Mouse (Mus musculus): ENCODE results near the gene Cpm. TPM values are rescaled to one million over a fixed set of nuclear protein-coding genes. Genes with fewer than 3 reads are reported as not detected.
"Not testable (repeated sequence)": the region's sequence is repeated elsewhere in the genome, so short reads cannot be mapped to it uniquely, and the experiment has no call there.

Gene Cpm
- polyA plus RNA-seq, 2 experiments from 2014 or later = 26.0 to 26.2 TPM

DNA sequence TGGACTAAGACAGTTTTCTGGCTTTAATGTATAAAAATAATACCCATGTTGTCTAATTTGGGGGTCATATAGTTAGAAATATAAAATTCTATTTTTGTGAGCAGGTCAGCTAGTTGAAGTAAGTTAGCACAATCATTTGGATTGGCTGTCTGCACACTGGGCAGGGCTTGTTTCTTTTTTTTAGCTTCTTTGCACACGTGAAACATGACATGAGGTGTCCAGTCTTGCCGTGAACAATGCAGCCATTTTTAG, 60.7 kb downstream of the Cpm start:
- ATAC-seq = no peak

DNA sequence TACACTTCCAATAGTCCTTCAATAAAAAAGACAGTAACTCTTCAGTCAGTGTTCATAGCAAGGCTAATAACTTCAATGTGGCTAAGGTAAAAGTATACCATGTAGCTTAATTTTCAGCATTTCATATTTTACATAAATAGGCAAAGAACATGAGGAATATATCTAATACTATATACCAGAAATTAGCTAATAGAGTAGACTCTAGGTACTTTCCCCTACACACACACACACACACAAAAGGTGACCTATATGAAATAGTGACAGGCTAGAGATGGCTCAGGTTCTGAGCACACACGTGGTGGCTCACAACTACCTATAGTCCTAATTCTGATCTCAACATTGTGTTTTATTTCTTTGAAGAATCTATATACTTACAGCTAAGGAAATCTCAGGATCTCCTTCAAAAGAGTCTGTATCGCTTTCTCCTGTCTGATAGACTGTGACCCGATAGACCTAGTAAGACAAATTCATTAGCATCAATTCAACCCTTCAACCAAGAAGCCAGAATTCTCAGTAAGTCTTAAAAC, 61.5 kb downstream of the Cpm start:
- ATAC-seq = no peak

DNA sequence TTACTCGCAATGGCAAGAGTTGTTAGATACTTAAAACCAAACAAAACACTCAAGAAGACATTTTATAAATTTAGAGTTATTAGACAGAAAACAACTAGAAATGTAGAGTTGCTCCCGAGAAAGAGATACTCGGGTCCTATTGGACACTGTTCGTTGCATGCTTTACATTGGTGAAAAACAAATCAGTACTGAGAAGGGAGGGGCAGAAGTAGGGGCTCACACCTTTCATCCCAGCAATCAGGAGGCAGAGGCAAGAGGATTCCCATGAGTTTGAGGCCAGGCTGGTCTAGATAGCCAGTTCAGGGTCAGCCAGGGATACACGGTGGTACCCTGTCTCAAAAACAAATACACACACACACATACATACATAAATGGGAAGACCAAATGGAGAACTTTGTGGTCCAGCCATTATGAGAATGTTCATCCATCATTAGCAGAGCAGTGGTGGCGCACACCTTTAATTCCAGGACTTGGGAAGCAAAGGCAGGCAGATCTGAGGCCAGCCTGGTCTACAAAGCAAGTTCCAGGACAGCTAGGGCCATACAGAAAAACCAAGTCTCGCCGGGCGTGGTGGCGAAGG, 62.2 kb downstream of the Cpm start:
- no peak for ATAC-seq

DNA sequence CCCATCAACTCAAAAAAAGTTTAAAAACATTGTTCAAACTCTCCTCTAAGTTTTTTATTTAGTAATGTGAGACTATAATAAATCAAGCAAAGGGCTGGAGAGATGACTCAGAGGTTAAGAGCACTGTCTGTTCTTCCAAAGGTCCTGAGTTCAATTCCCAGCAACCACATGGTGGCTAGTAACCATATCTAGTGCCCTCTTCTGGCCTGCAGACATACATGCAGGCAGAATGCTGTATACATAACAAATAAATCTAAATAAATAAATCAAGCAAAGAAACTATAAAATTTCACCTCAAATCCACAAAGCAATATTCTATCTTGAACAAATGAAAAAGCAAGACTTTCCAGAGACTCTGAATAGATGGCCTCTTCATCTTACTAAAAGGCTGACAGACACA, 62.9 kb downstream of the Cpm start:
- ATAC-seq = no peak

DNA sequence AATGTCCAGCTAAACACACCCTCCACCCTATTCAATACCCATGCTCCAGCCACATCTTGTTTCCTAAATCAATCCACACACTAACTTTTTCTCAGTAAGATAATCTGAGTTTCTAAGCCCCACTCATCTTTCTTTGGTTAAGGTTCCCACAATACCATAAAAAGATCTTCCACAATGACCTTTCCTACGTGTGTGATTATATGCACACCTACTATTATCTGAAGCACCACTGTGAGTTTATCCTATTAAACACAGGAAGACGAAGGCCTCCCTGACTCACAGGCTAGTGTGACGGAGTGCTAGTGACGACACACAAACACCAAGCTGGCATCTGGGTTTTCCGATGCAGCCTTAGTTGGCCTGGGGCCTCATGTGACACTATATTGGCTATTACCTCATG, 63.7 kb downstream of the Cpm start:
- ATAC-seq = no peak

DNA sequence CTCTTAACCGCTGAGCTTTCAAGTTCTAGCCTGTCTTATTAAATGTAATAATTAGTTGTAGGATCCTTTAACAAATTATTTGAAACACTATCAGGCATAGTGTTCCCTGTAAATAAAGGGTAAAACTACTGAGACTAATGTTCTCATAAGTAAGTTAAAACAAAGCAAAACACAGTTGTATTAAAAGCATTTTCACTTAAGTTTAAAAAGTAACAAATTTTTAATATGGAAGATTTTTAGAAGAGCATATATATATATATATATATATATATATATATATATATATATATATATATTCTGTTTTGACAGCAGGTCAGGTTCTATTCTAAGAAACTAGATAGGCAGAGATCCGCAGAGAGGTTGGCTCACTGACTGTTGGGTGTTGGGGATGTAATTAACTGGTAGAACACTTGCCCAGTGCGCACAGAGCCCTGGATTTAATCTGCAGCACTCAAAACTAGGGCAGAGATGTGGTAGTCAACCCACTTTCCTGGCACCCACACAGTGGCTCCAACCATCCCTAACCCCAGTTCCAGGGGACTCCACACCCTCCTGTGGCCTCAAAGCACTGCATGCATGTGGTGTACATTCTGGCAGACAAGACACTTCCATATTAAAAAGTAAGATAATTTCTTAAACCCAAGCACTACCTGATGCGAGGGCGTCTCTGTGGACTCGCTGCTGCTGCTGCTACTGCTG, 65.1 kb downstream of the Cpm start:
- no peak for ATAC-seq

DNA sequence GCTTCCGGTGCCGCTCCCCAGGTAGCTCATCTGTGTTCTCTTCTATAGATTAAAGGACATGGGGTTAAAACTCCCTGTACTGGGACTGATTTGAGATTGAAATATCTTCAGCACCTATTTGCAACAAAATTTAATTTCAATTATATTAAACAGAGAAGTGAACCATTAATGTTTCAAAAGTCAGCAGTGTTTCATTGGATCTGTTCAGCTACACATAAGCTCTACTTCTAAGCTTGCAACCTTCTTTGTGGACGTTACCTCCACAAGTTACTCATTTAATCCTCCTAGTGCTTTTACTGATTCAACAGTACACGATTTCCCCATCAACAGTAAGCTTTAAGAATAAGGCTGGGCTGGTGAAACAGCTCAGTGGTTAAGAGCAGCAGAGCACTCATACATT, 65.7 kb downstream of the Cpm start:
- ATAC-seq = no peak

DNA sequence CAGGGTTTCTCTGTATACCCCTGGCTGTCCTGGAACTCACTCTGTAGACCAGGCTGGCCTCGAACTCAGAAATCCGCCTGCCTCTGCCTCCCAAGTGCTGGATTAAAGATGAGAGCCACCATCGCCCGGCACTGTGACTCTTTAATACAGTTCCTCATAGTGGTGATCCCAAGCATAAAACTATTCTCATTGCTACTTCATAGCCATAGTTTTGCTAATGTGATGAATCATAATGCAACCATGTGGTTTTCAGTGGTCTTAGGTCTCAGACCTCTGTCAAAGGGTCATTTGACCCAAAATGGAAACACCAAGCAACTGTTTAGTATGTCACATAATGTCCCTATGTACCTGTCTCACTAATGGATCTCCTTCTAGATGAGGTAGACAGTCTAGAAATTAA, 66.3 kb downstream of the Cpm start:
- ATAC-seq = no peak

DNA sequence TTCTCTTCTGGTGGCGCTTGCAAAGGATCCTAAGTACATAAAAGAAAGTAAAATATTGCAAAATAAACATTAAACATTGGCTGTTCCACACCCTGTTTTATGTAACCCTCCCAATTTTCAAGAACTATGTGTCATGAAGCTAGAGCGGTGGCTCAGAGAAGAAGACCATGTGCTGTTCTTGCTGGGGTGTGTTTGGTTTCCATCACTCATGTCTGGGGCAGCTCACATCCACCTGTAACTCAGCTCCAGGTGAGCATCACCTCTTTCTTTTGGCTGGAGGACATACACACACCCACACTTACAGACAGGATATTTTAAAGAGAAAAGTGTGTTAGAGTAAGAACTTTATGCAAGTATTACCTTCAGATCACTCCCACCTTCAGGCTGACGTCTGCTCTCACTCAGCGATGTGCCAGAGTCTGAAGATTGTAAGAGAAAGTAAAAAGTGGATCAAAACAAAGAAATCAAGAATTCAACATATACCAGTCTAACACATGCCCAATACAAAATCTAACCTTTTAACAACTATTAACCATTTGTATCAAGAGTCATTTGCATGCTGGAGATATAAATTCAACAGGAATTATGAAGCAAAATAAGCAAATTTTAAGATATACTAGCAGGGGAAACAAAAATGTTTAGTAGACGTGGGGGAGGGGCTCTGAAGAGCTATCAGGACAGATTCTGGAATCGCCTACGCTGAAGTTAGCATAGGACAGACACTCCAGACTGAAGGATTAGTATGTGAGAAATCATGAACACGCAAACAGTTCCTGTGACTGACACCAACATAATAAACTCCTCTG, 66.9 kb downstream of the Cpm start:
- ATAC-seq = no peak

DNA sequence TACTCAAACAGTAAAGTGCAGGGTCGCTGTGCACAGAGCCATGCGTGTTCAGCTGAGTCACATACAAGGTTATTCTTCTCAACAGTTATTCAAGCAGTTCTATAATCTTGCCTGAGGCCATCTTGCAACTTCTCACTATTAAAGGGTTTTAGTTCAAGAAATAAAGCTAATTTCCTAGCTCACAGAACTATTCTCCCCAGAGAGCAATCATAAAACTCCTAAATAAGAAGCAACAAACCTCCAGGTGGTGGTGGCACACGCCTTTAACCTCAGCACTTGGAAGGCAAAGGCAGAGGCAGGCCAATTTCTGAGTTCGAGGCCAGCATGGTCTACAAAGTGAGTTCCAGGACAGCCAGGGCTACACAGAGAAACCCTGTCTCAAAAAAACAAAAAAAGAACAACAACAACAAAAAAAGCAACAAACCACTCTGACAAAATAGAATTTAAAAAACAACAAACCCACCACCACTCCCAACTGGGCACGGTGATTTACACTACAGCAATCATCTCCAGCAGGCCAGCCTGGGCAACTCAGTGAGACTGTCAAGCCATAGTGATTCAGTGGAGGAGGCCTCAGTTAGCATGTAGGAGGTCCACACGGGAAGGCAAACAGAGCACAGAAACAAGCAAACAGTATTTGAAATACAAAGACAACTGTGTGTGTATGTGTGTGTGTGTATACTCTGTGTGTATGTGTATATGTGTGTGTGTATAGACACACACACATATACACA, 67.7 kb downstream of the Cpm start:
- no peak for ATAC-seq

DNA sequence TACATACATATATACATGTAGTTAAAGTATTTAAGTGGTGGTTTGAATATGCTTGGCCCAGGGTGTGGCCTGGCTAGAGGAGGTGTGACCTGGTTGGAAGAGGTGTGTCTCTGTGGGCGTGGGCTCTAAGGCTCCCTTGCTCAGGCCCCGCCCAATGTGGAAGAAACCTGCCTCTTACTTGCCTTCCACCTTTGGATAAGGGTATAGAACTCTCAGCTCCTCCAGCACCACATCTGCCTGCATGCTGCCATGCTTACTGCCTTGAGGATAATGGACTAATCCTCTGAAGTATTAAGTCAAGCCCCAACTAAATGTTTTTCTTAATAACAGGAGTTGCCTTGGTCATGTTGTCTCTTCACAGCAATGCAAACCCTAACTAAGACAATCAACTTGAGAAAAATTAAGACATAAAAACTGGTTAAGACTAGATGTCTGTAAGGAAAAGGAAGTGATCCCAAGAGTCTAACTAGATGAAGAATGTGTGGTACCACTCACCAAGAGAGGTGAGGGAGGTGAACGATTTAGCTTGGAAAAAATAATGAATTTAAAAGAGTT, 68.3 kb downstream of the Cpm start:
- ATAC-seq = no peak

DNA sequence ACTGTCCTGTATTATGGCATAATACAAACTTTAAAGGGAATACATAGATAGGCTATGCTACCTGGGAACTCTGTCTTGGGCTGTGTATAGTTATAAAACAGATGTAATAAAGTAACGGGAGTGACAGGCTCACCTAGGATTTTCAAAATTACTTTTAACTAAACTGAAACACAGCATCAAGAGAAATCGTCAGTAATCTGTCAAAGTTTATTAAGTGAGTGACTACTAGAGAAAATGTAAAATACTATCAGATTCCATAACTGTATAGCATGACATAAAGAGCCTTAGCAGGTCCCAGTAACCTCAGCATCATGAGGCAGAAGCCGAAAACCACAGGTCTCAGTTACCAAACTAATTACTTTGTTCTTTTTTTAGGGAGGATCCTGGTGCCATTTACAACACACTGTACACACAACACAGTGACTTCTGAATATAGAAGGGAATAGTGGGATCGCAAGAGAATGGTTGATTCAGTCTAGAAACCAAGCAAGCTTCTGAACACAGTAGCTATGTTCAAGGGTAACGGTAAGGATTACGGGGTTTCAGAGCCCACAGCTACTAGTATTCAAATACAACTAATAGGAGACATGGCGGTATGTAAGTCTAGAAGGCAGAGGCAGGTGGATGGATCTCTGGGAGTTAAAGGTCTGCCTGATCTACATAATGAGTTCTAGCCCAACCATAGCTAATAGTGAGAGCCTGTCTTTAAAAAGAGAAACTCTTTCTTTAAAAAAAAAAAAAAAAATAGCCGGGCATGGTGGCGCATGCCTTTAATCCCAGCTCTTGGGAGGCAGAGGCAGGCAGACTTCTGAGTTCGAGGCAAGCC, 69.2 kb downstream of the Cpm start:
- ATAC-seq = no peak

DNA sequence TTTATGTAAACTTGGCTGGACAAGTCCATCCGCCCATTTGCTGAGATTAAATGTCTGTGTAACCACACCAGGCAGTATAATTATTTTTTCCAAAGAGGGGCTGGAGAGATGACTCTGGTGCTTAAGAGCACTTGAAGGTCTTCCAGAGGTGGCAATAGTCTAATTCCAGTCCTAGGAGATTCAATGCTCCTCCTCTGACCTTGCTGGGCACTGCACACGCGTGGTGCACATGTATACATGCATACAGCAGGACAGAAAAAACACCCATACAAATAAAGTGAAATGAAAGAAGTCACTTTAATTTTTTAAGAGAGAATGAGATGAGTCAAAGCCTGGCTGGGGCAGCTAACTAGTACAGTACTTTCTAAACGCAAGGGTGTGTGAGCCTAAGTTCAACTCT, 70.6 kb downstream of the Cpm start:
- no peak for ATAC-seq

DNA sequence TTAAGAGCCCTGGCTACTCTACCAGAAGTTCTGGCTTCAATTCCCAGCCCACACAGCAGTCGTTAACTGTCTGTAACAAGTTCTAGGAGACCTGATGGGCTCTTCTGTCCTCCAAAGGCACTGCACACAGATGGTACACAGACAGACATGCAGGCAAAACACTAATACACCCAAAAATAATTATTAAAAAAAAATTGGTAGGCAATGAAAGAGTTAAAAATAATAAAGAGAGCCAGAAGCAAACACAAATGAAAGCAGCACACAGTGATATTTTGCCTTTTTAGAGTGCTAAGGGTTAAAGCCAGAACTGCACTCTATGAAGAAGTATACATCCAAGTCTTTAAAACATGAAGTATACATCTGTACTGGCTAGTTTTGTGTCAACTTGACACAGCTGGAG, 71.2 kb downstream of the Cpm start:
- ATAC-seq = no peak

DNA sequence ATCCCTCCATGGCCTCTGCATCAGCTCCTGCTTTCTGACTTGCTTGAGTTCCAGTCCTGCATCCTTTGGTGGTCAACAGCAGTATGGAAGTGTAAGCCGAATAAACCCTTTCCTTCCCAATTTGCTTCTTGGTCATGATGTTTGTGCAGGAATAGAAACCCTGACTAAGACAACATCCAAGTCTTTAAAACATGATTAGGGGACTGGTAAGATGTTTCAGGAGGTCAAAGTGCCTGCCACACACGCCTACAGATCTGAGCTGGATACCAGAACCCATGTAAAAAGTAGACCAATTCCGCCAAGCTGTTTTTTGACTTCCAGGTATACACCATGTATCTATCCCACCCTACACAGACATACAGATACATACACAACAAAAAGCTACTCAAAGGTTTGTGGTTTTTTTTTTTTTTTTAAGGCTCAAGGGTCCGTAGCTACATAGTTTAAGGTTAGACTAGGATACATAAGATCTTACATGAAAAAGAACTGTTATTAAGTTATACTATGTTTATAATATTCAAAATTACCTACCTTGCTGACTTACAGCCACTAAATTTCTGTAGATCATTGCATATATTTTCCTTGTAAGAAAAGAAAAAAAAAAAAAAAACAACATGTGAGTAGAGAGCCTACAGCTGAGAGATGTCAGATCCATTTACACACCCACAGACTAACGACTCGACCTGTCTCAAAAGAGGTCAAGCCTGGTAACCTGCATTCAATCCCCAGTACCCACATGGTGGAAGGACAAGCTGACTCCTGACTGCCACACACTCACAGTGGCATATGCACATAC, 71.9 kb downstream of the Cpm start:
- no peak for ATAC-seq

DNA sequence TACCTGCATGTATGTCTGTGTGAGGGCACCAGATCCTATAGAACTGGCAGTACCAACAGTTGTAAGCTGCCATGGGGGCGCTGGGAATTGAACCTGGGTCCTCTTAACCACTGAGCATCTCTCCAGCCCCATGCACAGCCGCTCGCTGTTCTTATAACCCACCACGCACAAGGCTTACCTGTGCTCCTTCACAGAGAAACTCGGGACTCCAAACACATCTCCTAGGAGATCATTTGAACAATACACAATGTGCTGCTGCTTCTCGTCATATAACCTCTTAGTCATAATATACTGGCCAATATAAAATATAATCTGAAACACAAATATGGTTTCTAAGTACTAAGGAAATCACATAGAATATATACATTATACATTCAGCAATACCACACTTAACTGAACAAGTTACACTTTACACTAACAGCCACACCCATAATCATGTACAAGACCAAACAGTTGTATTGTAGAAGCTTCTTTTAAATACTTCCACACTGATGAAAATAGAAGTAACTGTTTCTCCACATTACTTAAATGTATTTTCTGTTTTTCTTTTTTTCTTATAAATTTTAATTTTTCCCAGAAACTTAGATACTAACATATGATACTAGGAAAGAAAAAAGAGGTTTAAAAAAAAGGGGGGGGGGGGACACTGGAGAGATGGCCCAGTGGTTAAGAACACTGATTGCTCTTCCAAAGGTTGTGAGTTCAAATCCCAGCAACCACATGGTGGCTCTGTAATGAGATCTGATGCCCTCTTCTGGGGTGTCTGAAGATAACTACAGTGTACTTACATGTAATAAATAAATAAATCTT, 72.9 kb downstream of the Cpm start:
- ATAC-seq = no peak

DNA sequence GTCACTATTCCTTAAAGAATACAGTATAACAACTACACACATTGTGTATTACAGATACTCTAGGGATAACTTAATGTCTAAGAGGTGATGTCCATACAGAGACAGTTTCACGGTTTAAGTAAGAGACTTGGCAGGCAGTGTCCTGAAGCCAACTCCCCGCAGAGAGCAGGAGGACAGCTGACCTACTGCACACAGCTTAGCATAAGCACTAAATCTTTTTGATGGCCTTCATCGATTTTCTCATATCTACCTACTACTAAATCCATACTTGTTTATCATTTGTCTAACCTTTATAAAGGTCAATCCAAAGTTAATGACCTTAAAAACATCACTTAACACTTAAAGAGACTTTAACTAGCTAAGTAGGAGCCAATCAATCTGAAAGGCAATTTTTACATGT, 74.2 kb downstream of the Cpm start:
- no peak for ATAC-seq

DNA sequence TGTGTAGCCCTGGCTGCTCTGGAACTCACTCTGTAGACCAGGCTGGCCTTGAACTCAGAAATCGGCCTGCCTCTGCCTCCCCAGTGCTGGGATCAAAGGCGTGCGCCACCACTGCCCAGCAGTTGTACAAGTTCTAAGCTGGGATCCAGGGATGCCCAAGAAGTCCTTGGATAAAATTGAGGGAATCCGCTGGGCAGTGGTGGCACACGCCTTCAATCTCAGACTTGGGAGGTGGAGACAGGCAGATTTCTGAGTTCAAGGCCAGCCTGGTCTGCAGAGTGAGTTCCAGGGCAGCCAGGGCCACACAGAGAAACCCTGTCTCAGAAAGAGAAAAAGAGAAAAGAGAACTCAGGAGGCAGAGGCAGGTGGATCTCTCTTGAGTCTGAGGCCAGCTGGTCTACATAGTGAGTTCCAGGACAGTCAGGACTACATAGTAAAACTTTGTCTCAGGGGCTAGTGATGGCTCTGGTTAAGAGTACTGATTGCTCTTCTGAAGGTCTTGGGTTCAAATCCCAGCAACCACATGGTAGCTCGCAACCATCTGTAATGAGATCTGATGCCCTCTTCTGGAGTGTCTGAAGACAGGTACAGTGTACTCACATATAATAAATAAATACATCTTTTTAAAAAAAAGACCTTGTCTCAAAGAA, 75.1 kb downstream of the Cpm start:
- ATAC-seq = not testable (repeated sequence)

DNA sequence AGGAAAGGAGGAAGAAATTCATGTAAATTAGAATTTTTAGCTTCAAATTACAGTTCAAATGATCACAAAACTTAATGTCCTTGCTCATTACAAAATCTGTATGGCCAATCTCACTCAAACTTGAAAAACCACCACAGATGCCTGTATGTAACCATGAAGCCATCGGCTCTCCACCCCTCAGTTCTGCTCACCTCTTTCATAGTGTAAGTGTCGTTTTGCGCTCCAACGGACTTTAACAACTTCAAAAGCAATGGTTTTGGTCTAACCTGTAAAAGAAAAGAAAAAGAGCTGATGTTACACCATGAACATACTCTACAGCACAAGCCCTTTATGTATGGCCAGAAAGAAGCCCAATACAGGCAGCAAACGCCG, 75.7 kb downstream of the Cpm start:
- no peak for ATAC-seq

DNA sequence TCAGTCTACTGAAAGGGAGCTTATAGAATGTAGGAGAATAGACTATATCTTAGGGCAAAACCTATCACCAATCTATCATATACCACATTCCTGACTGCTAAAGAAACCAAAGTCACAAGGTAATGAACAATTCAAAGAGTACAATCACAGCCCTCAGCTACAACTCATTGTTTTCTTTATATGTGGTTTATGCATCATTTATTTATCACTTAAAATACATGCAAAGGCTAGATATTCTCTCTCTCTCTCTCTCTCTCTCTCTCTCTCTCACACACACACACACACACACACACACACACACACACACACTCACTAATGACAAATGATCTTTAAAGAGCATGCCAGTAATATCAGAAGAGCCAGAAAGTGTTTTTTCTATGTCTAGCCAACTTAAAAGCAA, 76.5 kb downstream of the Cpm start:
- ATAC-seq = no peak
